Mouse (Mus musculus) forelimb bud, embryonic 11.5 days (tissue): ENCODE measurements at regions not wholly inside any gene's neighbourhood (a gene's known extent, or its start where the extent isn't known, plus 50 kb on each side); places are given as distances from the start of the nearest gene placed in this dataset.

Source experiments
- DNase-seq: peaks from one replicate; pipeline ENCODE4 v3.0.0-alpha.2; 2012; ENCODE audit warnings: low read depth, low spot score

DNA sequence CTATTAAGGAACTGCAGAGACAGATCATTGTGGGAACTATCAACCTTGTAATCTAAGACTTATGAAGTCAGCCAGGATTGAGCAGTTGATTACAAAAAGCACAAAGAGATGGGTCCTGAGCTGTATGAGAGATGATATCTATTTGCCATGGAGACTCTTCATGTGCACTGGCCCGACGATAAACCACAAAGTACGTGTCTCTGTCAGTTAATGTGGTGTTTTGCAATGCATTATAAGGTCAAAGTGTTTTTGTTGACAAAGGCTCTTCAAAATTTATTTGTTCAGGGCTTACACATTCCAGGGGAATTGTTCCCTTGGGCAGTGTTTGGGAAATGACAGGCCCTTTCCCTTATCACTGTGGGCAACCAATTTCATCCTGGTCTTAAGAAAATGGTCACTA lies 65.7 kb upstream of the Thpo start:
- no peak for DNase-seq

DNA sequence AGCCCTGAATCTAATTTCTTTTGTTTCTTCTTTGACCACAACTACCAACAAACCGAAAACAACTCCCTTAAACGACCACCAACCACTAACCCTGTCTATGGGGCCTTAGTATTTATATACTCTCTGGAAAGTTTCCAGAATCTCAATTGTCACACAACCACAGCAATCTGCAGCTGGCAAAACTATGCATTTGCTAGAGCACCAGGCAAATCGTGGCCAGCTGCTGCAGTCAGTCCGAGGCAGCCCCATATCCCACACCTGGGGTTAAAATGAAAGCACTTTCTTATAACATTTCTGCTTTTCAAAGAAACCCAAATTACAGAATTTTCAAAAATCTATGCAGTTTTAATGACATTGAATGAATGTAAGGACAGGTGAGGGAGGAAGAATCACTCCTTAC lies 63.8 kb upstream of the Thpo start:
- no peak for DNase-seq

- DNase-seq: peak; percentile 14
These were observed 60.4 kb upstream of the Thpo start for GRCm38 (mm10) chr16:20794721-20795120.
